Mouse (Mus musculus) hematopoietic stem cell, adult 5-6 weeks (primary cell): ENCODE measurements around the gene Tspan9. TPM values are rescaled to one million over a fixed set of nuclear protein-coding genes. Genes with fewer than 3 reads are reported as not detected.
A peak's percentile ranks its signal among the peaks of the same experiment; 100 is the strongest.

Experiments used
- ATAC-seq, 2 experiments: fragments of 125-278 bp in 1 of 2; replicated peaks in 1 of 2; 2 replicates each; pipeline ENCODE4 v1.8.0; 2016 to 2017; ENCODE audit warnings: inconsistent platforms in 2 of 2, mild to moderate bottlenecking in 2 of 2, moderate number of reproducible peaks in 2 of 2, low read depth in 1 of 2, moderate TSS enrichment in 1 of 2; ENCODE audit not compliant: low FRiP score in 2 of 2, poor library complexity in 2 of 2, severe bottlenecking in 2 of 2, insufficient read depth in 1 of 2, low TSS enrichment in 1 of 2
- total RNA-seq: library from RNA; stranded (forward); fragments of 172-1452, 232-1000 nt; gene quantifications from 2 replicates; pipeline ENCODE4 v1.2.3, GENCODE M21; 2017

The Tspan9 gene
- total RNA-seq, 1 experiment from 2014 or later, result 14.3 TPM

- ATAC-seq, result peak; percentile 40 to 43; a peak in 2 of 4 replicates
Observed at GRCm38 (mm10) chr6:128090985-128091832, 52.2 kb downstream of the Tspan9 start.

DNA sequence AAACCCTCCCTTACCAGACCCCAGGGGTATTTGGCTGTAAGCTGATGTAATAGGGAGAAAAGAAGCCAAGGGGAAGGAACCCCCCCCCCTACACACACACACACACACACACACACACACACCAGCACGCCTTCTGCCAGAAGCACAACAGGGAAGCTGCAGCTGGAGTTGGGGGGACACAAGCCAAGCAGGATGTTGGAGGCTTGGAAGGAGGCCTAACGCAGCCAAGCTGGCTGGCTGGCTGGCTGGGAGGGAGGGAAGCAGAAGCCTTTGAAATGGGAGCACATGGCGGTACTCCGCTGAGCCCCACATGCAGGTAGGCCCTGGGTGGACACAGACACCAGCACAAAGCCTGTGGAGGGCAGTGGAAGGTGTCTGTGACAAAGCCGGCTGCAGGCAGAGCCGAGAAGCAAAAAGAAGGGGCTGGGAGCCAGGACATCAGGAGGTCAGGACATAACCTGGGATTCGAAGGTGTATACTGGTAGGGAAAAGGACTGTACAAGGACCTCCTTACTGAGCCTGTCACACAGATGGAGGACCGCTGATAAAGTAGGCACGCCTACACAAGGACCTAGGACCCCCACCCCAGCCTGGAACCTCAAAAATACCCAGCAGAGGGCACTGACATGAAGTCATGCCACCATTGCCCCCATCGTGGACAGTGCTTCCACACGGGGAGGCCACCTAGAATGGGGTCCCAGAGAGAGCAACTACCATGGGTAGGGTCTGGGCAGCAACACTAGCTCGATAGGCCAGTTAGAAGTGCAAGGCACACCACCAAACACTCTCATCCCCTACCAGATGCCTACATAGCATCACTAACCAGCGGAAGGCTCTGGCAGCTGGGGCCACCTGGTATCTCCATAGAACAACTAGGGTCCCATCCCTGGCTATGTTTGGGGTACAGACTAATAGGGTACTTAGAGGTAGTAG lies 53.4 kb downstream of the Tspan9 start:
- ATAC-seq, result no peak

- no peak for ATAC-seq
Observed at GRCm38 (mm10) chr6:128088746-128089523, 54.5 kb downstream of the Tspan9 start.

DNA sequence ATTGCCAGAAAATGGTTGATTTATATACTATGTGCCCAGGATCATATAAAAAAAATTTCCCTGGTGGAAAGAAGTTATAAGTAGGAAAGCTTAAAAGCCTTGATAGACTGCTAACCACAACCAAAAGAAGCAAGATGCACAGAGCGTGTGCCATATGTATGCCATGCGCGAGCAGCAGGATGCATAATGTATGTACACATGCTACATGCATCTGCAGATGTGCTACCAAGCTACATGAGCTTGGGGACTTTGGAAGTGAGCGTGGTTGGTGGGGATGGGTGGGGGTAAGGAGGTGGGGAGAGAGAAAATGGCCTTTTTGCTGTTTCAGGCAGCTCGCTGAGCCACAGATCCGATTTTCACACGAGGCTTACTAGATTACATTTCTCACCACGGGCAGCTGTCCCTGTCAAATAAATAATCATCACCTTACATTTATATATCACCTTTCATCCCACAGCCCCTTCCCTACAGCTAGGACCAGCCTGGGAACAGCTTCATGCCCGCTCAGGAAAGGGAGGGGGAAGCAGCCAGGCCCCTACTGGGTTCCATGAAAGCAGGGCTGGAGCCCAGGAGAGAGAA lies 57.8 kb downstream of the Tspan9 start:
- ATAC-seq, result no peak

DNA sequence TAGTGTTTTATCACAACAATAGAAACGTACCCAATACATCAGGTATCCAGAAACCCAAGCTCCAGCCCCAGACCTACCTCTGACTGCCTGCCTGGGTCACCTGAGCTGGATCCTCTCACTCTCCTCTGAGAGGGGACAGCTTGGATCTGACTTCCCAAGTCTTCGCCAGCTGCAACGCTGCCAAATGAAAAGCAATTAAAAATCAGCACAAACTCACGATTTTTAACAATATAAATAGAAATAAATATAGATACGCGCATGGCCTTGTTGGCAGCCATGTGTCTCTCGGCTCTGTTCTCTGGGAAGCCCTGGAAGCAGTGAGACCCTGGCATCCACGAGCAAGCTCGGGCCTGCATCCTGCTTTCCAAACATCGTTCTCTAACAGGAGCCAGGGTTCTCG lies 60.1 kb downstream of the Tspan9 start:
- no peak for ATAC-seq

DNA sequence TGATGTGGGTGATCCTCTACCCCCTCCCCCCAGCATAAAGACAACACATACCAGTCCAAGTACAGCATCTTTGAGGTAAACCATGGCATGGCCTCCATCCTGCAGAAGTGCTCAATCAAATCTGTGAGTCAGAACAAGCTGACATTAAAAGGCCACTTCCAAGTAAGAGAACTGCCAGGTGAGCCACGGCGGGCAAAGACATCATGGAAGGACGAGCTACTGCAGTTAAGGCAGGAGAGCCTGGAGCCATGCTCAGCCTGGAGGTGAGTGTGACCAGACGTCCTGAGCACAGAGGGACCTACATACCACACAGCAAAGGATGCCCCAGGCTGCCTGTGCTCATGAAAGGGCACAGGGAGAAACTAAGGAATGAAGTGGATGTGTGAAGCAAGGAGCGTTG lies 61.6 kb downstream of the Tspan9 start:
- ATAC-seq, result no peak

GRCm38 (mm10) chr6:128081293-128081692 lies 62.1 kb downstream of the Tspan9 start:
- ATAC-seq, result no peak

DNA sequence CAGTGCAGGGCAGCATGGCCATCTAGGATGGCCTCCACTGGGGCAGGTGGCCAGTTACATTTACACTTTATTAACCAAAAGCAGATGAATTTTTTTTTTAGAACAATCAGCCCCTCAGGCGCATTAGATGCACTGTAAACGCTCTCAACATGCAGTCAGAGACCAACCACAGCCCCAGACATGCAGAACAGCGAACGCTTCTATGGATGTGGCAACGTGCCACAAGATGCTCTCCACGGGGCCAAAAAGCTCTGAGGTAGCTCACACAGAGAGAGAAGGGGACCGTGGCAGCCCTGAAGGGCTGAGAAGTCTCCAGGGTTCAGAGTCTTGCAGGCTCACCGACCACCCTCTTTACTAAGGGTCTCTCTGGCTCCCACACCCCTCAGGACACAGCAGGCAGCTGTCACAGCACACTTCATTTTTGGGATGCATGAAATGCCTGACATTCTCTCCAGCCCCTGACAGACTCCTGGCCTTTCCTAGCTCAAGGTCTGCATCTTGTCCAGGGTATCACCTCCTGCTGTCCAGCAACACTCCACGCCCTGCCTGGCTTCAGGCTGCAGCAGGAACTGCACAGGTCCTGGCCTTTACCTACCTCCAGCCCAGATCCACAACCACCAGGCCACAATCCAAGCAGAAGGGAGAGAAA lies 63.7 kb downstream of the Tspan9 start:
- no peak for ATAC-seq

DNA sequence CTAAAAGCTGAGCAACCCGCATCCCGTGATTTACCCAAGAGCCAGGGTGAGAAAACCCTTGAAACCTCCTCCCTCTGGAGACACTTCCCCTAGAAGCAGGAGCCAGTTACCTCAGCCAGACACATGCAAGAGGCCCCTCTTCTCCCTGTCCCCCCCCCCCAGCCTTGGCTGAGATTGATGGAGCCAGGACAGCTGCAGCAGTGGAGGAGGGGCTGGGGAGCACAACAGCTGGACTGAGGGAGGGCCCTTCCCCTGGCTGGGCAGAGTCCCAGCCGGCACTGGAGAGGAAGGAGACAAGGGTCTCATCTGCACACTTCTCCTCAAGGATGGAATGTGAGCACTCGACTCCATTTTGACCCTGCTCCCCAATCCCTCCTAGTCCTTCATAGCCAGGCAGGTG lies 64.9 kb downstream of the Tspan9 start:
- no peak for ATAC-seq

DNA sequence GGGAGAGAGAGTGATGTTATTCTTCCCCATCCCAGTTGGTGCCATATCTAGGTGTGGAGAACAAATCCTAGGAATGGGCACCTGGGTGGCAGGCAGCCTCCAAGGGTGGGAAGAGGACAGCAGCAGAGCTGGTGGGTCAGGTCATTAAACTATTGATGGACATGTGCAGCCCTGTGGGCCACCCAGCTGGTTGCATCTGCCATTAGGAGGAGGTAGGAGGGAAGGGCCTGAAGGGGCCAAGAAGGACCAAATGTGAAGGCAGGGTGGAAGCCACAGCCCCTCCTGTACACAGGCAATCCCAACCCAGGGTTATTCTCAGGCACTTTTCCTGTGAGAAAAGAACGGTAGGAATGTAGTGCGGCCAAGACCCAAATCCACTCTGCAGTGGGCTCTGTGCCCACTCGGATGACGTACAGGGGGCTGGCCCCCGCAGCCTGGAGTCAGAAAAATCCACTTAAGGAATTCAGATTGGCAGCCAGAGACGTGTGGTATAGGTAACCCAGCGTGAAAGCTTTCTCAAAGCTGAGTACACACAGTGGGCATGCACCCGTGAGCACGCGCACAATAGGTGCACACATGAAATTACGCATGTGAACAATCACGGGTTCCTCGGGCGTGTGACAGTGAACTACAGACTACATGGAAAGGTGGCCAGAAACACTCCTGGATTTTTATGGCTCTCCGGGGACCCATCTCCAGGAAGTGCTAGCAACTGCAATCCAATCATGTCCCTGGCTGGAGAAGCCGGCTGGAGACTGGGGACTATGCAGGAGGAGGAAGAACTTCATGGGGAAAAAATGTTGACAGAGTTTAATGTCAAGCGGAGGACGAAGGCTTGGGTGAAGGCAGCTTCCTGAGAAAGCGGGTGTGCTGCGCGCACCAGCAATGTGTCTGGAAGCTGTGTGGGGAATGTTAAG lies 67.0 kb downstream of the Tspan9 start:
- ATAC-seq, result no peak

DNA sequence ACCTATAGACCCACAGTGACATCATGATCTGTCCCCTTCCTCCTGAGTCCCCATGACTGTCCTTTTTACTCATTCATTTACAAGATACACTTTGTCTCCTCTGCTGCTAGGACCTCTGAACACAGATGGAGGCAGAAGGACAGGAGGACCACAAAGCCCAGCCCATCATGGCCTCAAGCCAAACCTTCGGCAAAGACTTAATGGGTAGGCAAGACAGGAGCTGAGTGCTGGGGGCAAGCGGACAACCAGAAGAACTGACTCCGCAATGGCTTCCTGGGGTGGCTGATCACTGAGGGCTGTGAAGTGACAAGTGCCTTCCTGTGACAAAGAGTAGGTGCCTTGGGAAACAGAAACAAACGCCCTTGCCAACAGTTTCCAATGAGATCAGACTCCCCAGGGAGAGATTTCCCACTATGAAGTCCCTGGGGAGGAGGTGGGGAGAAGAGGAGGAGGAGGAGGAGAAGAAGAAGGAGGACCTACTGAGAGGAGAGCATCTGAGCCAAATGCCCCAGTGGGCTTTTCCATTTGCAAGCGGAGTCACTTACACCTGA lies 67.9 kb downstream of the Tspan9 start:
- no peak for ATAC-seq

GRCm38 (mm10) chr6:128070921-128071558 lies 72.4 kb downstream of the Tspan9 start:
- ATAC-seq, result no peak

- no peak for ATAC-seq
Observed at GRCm38 (mm10) chr6:128070072-128070872, 73.1 kb downstream of the Tspan9 start.

GRCm38 (mm10) chr6:128068144-128068543 lies 75.2 kb downstream of the Tspan9 start:
- ATAC-seq, result no peak
